Mouse (Mus musculus) CH12.LX (cell line): Measurements from ENCODE around the gene Olfr67. TPM values are rescaled to one million over a fixed set of nuclear protein-coding genes. Genes with fewer than 3 reads are reported as not detected.
"Not testable (repeated sequence)": the region's sequence is repeated elsewhere in the genome, so short reads cannot be mapped to it uniquely, and the experiment has no call there.

Experiments used
- DNase-seq: peaks from one replicate; pipeline ENCODE4 v3.0.0-alpha.2; 2013; ENCODE audit errors: extremely low read depth
- H3K27ac ChIP-seq: 2 replicates; pipeline ENCODE4 v1.5.1; 2012; ENCODE audit warnings: low read depth, mild to moderate bottlenecking, control low read depth, moderate library complexity; ENCODE audit not compliant: insufficient read depth
- H3K27me3 ChIP-seq: replicated peaks from 2 replicates; pipeline ENCODE3; 2012; ENCODE audit warnings: inconsistent platforms
- H3K36me3 ChIP-seq, 2 experiments: replicated peaks in 1 of 2; 2 replicates each; pipeline versions ENCODE3 to v1.6.1; 2012; ENCODE audit warnings: inconsistent platforms in 1 of 2, low read length in 1 of 2, mild to moderate bottlenecking in 1 of 2, mixed read lengths in 1 of 2, moderate library complexity in 1 of 2; ENCODE audit not compliant: control insufficient read depth in 1 of 2, insufficient read depth in 1 of 2
- H3K4me1 ChIP-seq, 2 experiments: 2 replicates each; pipeline ENCODE4 v1.6.1; 2012; ENCODE audit warnings: inconsistent platforms in 1 of 2, moderate library complexity in 1 of 2; ENCODE audit not compliant: insufficient read depth in 2 of 2, control insufficient read depth in 1 of 2
- H3K4me2 ChIP-seq: 2 replicates; pipeline ENCODE4 v1.6.1; 2012; ENCODE audit warnings: low read depth, mild to moderate bottlenecking, control low read depth; ENCODE audit not compliant: poor library complexity, insufficient read depth, severe bottlenecking
- H3K4me3 ChIP-seq, 3 experiments: fragments of 150-350 bp in 1 of 3; sonication (generic) in 1 of 3; replicated peaks in 1 of 3; 2 replicates each; pipeline versions ENCODE3 to v1.5.1; 2011 to 2012; ENCODE audit warnings: low read depth in 2 of 3, low read length in 2 of 3, mild to moderate bottlenecking in 2 of 3, moderate library complexity in 2 of 3, control low read depth in 1 of 3, improper control_type of control experiment in 1 of 3, inconsistent platforms in 1 of 3, mixed read lengths in 1 of 3; ENCODE audit not compliant: poor library complexity in 1 of 3
- H3K79me2 ChIP-seq: replicated peaks from 2 replicates; pipeline ENCODE4 v1.6.1; 2012; ENCODE audit warnings: mild to moderate bottlenecking, moderate library complexity; ENCODE audit not compliant: control insufficient read depth, poor library complexity, insufficient read depth, severe bottlenecking; ENCODE audit errors: extremely low read depth
- H3K9ac ChIP-seq: 2 replicates; pipeline ENCODE4 v1.6.1; 2012; ENCODE audit warnings: low read depth, mild to moderate bottlenecking, control low read depth, moderate library complexity; ENCODE audit not compliant: insufficient read depth
- H3K9me3 ChIP-seq: replicated peaks from 2 replicates; pipeline ENCODE3; 2012; ENCODE audit warnings: low read length, inconsistent platforms, mixed read lengths
- BHLHE40 ChIP-seq: IDR thresholded peaks from 2 replicates; pipeline ENCODE4 v1.6.1; 2011; ENCODE audit warnings: mild to moderate bottlenecking, low read depth, low read length, improper control_type of control experiment
- CHD1 ChIP-seq: IDR thresholded peaks from 2 replicates; pipeline ENCODE4 v1.6.1; 2012; ENCODE audit warnings: low read depth, low read length, improper control_type of control experiment, inconsistent platforms
- CHD2 ChIP-seq: IDR thresholded peaks from 2 replicates; pipeline ENCODE4 v1.6.1; 2011; ENCODE audit warnings: low read length, improper control_type of control experiment
- CTCF ChIP-seq, 2 experiments: IDR thresholded peaks in 1 of 2; conservative IDR thresholded peaks in 1 of 2; 2 replicates each; pipeline ENCODE4 v1.5.1; 2011 to 2012; ENCODE audit warnings: low read depth in 2 of 2, low read length in 2 of 2, improper control_type of control experiment in 1 of 2, inconsistent platforms in 1 of 2, mild to moderate bottlenecking in 1 of 2, moderate library complexity in 1 of 2
- E2F4 ChIP-seq: IDR thresholded peaks from 2 replicates; pipeline ENCODE4 v1.6.1; 2011; ENCODE audit warnings: low read depth, low read length, improper control_type of control experiment; ENCODE audit not compliant: insufficient replicate concordance
- ELF1 ChIP-seq: IDR thresholded peaks from 2 replicates; pipeline ENCODE4 v1.6.1; 2014; ENCODE audit warnings: low read depth, mild to moderate bottlenecking, inconsistent platforms, low read length, improper control_type of control experiment
- EP300 ChIP-seq: IDR thresholded peaks from 2 replicates; pipeline ENCODE4 v1.6.1; 2011; ENCODE audit warnings: low read length, improper control_type of control experiment
- ETS1 ChIP-seq: conservative IDR thresholded peaks from 2 replicates; pipeline ENCODE4 v1.6.1; 2012; ENCODE audit warnings: low read depth, mild to moderate bottlenecking, inconsistent platforms, low read length, improper control_type of control experiment, moderate library complexity
- JUN ChIP-seq: IDR thresholded peaks from 2 replicates; pipeline ENCODE4 v1.6.1; 2011; ENCODE audit warnings: low read depth, mild to moderate bottlenecking, low read length, improper control_type of control experiment, moderate library complexity; ENCODE audit not compliant: insufficient read depth
- JUND ChIP-seq: conservative IDR thresholded peaks from 2 replicates; pipeline ENCODE4 v1.6.1; 2011; ENCODE audit warnings: low read depth, low read length, improper control_type of control experiment
- KAT2A ChIP-seq: IDR thresholded peaks from 2 replicates; pipeline ENCODE4 v1.6.1; 2012; ENCODE audit warnings: low read length, improper control_type of control experiment, inconsistent platforms; ENCODE audit not compliant: insufficient replicate concordance
- MAZ ChIP-seq: IDR thresholded peaks from 2 replicates; pipeline ENCODE4 v1.6.1; 2012; ENCODE audit warnings: low read depth, mild to moderate bottlenecking, inconsistent platforms, low read length, improper control_type of control experiment, moderate library complexity
- MEF2A ChIP-seq: IDR thresholded peaks from 2 replicates; pipeline ENCODE4 v1.6.1; 2014; ENCODE audit warnings: low read depth, mild to moderate bottlenecking, inconsistent platforms, low read length, improper control_type of control experiment, borderline replicate concordance
- MYC ChIP-seq: IDR thresholded peaks from 2 replicates; pipeline ENCODE4 v1.6.1; 2011; ENCODE audit warnings: low read depth, mild to moderate bottlenecking, improper control_type of control experiment, low read length
- NRF1 ChIP-seq: IDR thresholded peaks from 2 replicates; pipeline ENCODE4 v1.6.1; 2014; ENCODE audit warnings: low read depth, mild to moderate bottlenecking, inconsistent platforms, low read length, improper control_type of control experiment, moderate library complexity
- POLR2A ChIP-seq: IDR thresholded peaks from 2 replicates; pipeline ENCODE4 v1.6.1; 2011; ENCODE audit warnings: low read depth, mild to moderate bottlenecking, improper control_type of control experiment, low read length
- POLR2AphosphoS2 ChIP-seq: IDR thresholded peaks from 2 replicates; pipeline ENCODE4 v1.6.1; 2011; ENCODE audit warnings: low read depth, low read length, improper control_type of control experiment
- RAD21 ChIP-seq: IDR thresholded peaks from 2 replicates; pipeline ENCODE4 v1.6.1; 2011; ENCODE audit warnings: low read depth, mild to moderate bottlenecking, low read length, improper control_type of control experiment, moderate library complexity
- RCOR1 ChIP-seq: conservative IDR thresholded peaks from 2 replicates; pipeline ENCODE4 v1.6.1; 2012; ENCODE audit warnings: low read depth, mild to moderate bottlenecking, inconsistent platforms, low read length, improper control_type of control experiment
- SIN3A ChIP-seq: IDR thresholded peaks from 2 replicates; pipeline ENCODE4 v1.6.1; 2012; ENCODE audit warnings: low read length, improper control_type of control experiment, inconsistent platforms
- SMC3 ChIP-seq: IDR thresholded peaks from 2 replicates; pipeline ENCODE4 v1.6.1; 2011; ENCODE audit warnings: low read depth, low read length, improper control_type of control experiment
- TBP ChIP-seq: conservative IDR thresholded peaks from 2 replicates; pipeline ENCODE4 v1.6.1; 2011; ENCODE audit warnings: low read depth, low read length, improper control_type of control experiment
- TCF12 ChIP-seq: IDR thresholded peaks from 2 replicates; pipeline ENCODE4 v1.6.1; 2014; ENCODE audit warnings: low read depth, mild to moderate bottlenecking, inconsistent platforms, low read length, improper control_type of control experiment
- UBTF ChIP-seq: IDR thresholded peaks from 2 replicates; pipeline ENCODE4 v1.6.1; 2012; ENCODE audit warnings: low read depth, mild to moderate bottlenecking, inconsistent platforms, low read length, improper control_type of control experiment, moderate library complexity
- USF1 ChIP-seq: IDR thresholded peaks from 2 replicates; pipeline ENCODE4 v1.6.1; 2014; ENCODE audit warnings: low read depth, mild to moderate bottlenecking, inconsistent platforms, low read length, improper control_type of control experiment
- USF2 ChIP-seq: conservative IDR thresholded peaks from 2 replicates; pipeline ENCODE4 v1.6.1; 2011; ENCODE audit warnings: low read depth, low read length, improper control_type of control experiment
- ZC3H11A ChIP-seq: IDR thresholded peaks from 2 replicates; pipeline ENCODE4 v1.6.1; 2012; ENCODE audit warnings: low read depth, mild to moderate bottlenecking, inconsistent platforms, low read length, improper control_type of control experiment
- ZMIZ1 ChIP-seq: IDR thresholded peaks from 2 replicates; pipeline ENCODE4 v1.6.1; 2012; ENCODE audit warnings: low read depth, mild to moderate bottlenecking, inconsistent platforms, low read length, improper control_type of control experiment
- ZNF384 ChIP-seq: IDR thresholded peaks from 2 replicates; pipeline ENCODE4 v1.6.1; 2012; ENCODE audit warnings: low read depth, low read length, improper control_type of control experiment, inconsistent platforms
- dilution Hi-C: fragments of 300-500 bp; cut with MboI; formaldehyde crosslinking; loops from 2 replicates; pipeline ENCODE4 v1.14.3; 2020; ENCODE audit warnings: low sequenced_read_pairs; ENCODE audit not compliant: extremely low pct_unique_long_range_greater_than_20kb, extremely low pct_ligation_motif_present
- in situ Hi-C: fragments of 300-500 bp; cut with MboI; formaldehyde crosslinking; loops from 3 replicates; pipeline ENCODE4 v1.14.3; 2019; ENCODE audit warnings: low sequenced_read_pairs, low pct_ligation_motif_present, low pct_unique_long_range_greater_than_20kb, mixed read lengths
- polyA plus RNA-seq: library from polyadenylated mRNA; unstranded; fragments of >175 nt; gene quantifications from 2 replicates; pipeline ENCODE4 v1.2.1, GENCODE M21; 2012; ENCODE audit warnings: low read depth; ENCODE audit not compliant: insufficient read length
- total RNA-seq, 2 experiments: library from RNA; depleted of rRNA; stranded (reverse); fragments of 300-350 nt in 1 of 2; fragments of >200 nt in 1 of 2; gene quantifications; 2 replicates each; pipeline ENCODE4 v1.2.3; 2012 to 2014

Gene Olfr67
- total and polyA plus RNA-seq, 3 experiments: not detected

- Histone ChIP-seq H3K9ac (no peak overlapping the region), H3K27ac (no peak overlapping the region), H3K36me3 (no peaks in the 10 kb centered on the region), H3K4me2 (no peak overlapping the region), H3K4me3 (no peak overlapping the region), H3K79me2 (no peaks in the 10 kb centered on the region), H3K9me3 (no peaks in the 10 kb centered on the region), H3K27me3 (no peaks in the 10 kb centered on the region), H3K4me1 (peaks cover 2 to 47% of the 10 kb centered on the region in 2 experiments; a peak in 3 of 4 replicates)
- dilution Hi-C loops: no loop called here
- TF ChIP-seq ZC3H11A (no peak), BHLHE40 (no peak), USF2 (no peak), TBP (no peak), JUN (no peak), NRF1 (no peak), ZNF384 (no peak), UBTF (no peak), RCOR1 (no peak), KAT2A (no peak), CHD2 (no peak), ETS1 (no peak), USF1 (no peak), SMC3 (no peak), JUND (no peak), CHD1 (no peak), MEF2A (no peak)
- in situ Hi-C loops: no loop called here
- no peak for DNase-seq
These were observed 18.2 kb upstream of the Olfr67 start for GRCm38 (mm10) chr7:103809801-103810155.

DNA sequence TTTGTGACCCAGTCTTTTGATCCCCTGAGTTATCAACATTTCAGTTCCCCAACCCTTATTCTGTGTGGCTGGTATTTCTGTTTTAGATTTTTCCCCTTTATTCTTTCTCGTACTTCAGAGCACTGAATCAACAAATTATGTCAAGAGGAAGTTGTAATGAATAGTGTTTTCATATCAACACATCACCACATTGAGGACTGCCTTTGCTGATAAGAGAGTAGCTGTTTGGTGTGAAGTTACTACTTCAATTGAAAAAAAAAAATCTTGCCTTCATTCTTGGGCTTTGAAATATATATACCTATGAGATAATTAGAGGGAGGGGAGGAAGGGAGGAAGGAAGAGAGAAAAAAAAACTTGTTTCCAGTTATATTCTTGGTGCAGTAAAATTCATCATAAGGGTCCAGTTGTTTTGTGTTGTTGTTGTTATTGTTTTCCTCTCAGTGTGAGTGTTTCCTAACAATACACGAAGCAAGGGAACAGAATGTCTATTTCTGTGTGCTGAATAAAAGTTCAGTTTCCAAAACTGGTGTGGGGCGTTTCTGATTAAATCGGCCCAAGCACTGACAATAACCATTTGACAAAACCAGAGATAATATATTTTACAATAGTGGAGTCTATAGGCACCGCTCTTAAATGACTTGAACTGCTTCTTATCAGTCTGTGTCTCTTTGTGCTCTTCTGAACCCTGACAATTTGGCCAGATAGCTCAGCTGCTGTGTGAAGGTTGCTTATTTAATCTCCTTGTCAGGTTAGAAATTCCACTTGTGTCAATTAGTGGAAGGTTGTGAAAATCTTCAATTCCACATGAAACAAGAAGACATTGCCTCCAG lies 17.6 kb upstream of the Olfr67 start:
- DNase-seq: no peak
- peaks cover 2 to 42% of the 10 kb centered on the region in 2 experiments; a peak in 3 of 4 replicates for H3K4me1 ChIP-seq

DNA sequence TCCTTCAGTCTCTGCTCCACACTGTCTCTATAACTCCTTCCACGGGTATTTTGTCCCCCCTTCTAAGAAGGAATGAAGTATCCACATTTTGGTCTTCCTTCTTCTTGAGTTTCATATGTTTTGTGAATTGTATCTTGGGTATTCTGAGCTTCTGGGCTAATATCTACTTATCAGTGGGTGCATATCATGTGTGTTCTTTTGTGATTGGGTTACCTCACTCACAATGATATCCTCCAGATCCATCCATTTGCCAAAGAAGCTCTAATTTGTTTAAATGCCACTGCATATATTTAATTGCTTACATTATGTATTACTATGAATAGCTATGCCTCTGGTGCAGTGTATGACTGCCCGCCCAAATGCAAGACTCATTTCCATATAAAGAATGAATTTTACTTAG lies 16.5 kb upstream of the Olfr67 start:
- H3K9me3 ChIP-seq, H3K4me2 ChIP-seq, H3K27me3 ChIP-seq, H3K9ac ChIP-seq, in situ Hi-C loops, H3K27ac ChIP-seq, H3K36me3 ChIP-seq, DNase-seq, dilution Hi-C loops, H3K4me3 ChIP-seq, H3K79me2 ChIP-seq: not testable (repeated sequence)
- H3K4me1 ChIP-seq: peaks cover 2 to 38% of the 10 kb centered on the region in 2 experiments; a peak in 3 of 4 replicates

More for the DNA sequence above, 17.6 kb upstream of the Olfr67 start:
- Histone ChIP-seq H3K27me3 (no peaks in the 10 kb centered on the region), H3K79me2 (no peaks in the 10 kb centered on the region), H3K9me3 (no peaks in the 10 kb centered on the region), H3K36me3 (no peaks in the 10 kb centered on the region), H3K4me2 (no peak overlapping the region), H3K4me3 (no peak overlapping the region), H3K9ac (no peak overlapping the region), H3K27ac (no peak overlapping the region)
- in situ Hi-C loops (no loop called here), dilution Hi-C loops (no loop called here)
- no peak for TF ChIP-seq NRF1
- no peak for TF ChIP-seq POLR2A
- no peak for TF ChIP-seq ZC3H11A
- no peak for TF ChIP-seq TCF12
- TF ChIP-seq ZMIZ1: no peak
- no peak for TF ChIP-seq MAZ
- TF ChIP-seq EP300: no peak
- TF ChIP-seq MEF2A: no peak
- TF ChIP-seq SMC3: no peak
- TF ChIP-seq SIN3A: no peak
- TF ChIP-seq ELF1: no peak
- no peak for TF ChIP-seq E2F4
- TF ChIP-seq POLR2AphosphoS2: no peak
- TF ChIP-seq RAD21: no peak
- no peak for TF ChIP-seq BHLHE40
- no peak for TF ChIP-seq TBP
- no peak for TF ChIP-seq CTCF (conservative IDR thresholded peaks at IDR 0.05 in 1 of 2, IDR thresholded peaks at IDR 0.05 in 1 of 2; ENCODE audit: low read depth in 2 of 2, low read length in 2 of 2)
- TF ChIP-seq MYC: no peak
- no peak for TF ChIP-seq USF2
